Mouse (Mus musculus) cerebellum, postnatal 4 days (tissue): ENCODE measurements around the gene Slc10a7.
"Not testable (repeated sequence)": the region's sequence is repeated elsewhere in the genome, so short reads cannot be mapped to it uniquely, and the experiment has no call there.

ENCODE experiments used
- DNase-seq, 2 experiments: peaks; one replicate each; pipeline ENCODE4 v3.0.0; 2022; ENCODE audit warnings: low spot score in 2 of 2, mixed read lengths in 1 of 2

Gene Slc10a7

DNA sequence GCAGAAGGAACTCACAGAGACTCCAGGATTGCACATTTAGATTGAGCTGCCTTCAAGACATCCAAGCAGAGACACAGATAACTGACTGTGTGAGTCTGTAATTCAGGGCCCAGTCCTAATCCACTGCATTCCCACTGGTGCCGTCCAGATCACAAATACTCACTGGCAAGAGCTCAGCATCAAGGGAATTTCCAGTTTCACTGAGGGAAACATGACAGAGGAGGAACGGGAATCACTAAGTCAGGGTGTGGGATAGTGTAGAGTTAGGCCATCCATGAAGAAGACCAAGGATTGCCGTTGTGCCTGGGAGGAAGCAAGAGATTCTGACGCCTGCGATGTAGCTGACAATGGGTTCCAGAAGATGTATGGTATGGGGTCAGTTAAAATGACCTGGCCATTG, 159.1 kb downstream of the Slc10a7 start:
- DNase-seq = no peak

DNA sequence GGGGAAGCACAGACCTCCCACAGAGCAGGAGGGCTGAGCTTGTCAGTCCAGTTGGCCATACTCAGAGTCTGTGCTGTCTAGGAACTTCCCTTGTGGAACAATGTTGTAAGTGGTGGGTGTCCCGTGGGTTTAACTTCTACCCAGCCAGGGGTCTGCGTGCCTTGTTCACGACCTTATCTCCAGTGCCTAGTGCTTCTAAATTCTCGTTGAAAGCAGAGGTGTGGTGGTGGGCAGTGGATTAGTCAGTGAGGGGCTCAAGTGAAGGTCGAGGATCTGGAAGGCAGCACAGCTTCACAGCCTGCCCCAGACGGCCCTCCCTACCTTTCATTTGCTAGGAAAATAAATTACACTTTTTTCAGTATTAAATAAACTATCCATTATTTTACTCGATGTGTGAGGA, 161.1 kb downstream of the Slc10a7 start:
- DNase-seq = no peak

DNA sequence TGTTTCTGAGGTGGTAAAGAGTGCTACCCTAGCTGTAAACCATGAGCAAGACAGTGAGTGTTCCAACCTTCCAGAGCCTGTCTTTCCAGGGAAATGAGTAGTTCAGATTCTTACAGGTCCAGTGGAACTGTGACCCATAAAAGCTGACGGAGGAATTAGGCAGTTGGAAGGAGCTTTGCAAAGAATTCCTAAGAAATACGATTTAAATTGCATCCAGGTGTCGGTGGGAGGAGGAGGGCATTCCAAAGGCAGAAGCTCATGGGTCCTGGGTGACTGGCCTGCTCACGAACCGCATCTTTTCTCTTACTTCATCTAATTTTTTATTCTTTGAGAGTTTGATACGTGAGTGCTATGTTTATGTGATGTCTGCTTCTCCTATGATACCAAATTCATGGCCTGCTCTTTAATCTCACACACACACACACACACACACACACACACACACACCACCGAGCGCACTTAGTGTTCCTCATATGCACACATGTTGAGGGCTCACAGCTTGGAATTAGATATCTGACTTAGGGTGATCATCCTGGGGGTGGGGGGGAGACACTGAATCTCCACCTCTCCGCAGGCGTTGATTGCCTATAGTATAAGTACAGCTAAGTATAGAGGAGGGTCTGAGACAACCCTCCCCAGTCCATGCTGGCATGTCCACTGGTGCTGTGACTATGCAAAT, 169.5 kb downstream of the Slc10a7 start:
- no peak for DNase-seq

DNA sequence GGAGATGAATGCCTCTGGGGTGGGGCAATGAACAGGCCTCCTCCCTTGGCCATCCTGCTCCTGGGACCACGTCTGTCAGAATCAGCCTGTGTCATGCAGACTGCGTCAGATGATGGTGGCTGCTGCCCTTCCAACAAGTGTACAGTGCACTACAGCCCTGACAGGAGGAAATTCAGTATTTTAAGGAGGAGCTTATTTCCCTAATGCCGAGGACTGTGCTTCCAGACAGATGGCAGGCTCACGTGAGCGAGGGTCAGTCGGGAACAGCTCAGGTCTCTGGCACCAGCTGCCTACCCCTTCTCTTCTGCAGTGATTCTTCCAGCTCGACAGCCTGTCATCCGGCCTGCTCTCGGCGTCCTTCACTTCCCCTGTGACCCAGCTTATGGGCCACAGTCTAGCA, 181.6 kb downstream of the Slc10a7 start:
- DNase-seq = peak in 1 of 2 experiments; percentile 31

DNA sequence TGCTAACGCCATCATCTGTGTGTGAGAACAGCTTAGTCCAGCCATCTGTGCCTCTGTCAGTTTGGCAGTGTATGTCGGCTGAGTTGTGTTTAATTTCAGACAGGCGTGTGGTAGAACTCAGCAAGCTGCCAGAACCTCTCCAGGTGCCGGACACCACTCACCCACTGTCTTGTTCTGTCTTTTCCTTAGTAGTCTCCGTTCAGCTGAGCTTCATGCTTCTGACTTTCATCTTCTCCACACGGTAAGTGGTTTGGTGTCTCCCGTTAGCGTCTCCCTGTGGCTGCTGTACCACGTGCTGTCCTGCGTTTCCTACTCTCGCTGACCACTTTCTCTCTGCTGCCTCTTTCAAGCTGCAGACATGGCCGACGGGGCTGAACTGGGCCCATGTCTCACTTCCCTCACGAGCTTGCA, 189.2 kb downstream of the Slc10a7 start:
- DNase-seq = no peak

DNA sequence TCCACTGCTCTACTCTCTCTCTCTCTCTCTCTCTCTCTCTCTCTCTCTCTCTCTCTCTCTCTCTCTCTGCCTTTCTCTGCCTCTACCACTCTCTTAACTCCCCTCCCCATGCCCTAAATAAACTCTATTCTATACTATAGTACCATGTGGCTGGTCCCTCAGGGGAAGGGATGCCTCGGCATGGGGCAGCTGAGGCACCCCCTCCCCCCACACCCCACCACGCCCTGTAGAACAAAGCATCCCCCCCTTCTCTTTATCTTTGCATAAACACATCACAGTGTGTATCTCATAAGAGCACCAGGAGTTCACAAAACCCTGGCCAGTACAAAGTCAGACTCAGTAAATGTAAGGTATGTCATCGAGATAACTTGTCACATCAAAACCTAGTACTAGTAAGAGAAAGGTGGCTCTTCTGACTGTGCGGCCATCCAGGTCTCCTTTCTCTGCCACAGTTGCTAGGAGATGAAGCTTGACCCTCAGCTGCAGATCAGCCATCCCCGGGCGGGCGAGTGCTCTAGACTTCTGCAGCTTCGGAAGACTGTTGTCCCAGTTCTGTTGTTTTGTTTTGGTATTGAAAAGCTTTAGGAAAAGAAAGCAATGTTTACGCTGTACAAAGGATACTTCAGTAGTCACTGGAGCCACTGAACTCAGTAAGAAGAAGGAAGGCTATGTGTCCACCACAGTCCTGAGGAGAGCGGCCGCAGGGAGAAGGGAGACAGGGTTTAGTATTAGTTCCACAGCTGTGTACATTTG, 194.1 kb downstream of the Slc10a7 start:
- no peak for DNase-seq

DNA sequence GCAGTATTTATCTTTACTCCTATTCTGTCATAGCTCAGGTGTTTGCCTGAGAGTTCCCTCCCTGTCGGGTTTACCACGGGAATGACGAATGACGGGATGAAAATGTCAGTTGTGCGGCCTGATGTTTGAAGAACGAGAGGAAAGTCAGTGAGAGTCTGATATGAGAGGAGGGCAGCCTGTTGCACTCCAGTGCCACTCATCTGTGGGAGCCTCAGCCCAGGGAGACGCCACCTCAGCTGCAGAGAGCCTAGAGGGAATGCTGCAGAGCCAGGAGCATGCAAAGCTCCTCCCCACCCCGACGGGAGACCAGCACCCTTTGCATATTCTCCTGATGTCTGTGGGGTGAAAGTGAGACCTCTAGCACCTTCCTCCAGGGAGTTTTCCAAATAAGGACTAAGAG, 196.8 kb downstream of the Slc10a7 start:
- no peak for DNase-seq

DNA sequence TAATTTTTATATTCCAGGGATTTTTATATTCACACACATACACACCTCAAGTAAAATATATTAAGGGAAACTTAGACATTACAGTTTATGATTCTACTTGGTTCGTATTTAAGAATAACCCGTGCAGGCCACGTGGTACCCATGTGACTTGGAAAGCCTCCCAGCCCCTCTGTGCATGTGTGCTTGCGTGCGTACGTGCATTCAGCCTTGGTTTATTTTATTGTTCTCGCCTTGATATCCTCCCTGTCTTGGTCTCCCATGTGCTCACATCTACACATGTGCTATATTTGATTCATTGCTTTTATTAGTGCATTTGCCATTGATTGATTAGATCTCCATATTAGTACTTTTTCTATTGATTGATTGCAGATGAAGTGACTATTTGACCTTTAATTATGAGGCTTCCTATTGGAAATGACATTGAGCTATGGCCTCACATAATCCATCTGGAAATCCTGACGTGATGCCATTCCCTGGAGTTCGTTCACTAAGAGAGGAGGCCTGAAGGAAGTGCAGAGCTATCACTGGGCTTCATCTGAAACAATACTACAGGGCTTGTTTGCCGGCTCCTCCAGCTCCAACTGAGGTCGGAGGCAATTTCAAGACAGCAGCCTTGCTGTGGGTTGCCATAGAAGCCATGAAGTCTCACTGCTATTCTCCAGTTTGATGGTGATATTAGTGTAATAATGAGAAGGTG, 200.9 kb downstream of the Slc10a7 start:
- no peak for DNase-seq

DNA sequence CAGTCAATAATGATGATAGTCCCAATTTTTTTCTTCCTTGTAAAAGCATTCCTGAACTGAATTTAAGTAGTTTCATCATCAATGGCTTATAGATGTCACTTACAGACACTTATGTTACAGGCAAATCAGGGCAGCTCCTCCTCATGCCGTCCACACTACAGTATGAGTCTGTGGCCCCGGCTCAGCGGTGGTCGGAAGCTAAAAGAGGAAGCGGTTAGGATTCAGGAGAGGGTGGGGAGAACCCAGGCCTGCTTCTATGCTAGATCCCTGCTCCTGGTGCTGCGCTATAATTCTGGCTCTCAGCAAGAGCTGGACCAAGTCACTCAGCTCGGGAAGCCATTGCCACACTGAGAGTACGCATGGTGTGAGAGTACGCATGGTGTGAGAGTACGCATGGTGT, 201.8 kb downstream of the Slc10a7 start:
- DNase-seq = no peak

DNA sequence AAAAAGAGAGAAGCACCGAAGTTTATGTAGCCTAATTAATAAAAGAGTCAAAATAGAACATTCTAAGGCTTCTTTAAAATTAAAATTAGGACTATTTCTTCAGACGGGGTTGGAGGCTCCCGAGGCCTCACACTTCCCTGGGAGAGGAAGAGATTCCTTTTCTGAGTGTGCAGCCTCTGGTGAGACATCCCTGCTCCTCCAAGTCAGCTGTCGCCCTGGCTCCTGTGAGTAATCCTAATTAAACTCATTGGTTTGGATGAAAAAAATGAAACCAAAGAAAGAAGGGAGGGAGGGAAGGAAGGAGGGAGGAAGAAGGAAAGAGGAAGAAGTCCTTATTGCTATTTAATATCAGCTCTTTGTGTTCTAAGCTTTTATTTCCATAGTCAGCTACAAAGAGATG, 205.7 kb downstream of the Slc10a7 start:
- DNase-seq = no peak

DNA sequence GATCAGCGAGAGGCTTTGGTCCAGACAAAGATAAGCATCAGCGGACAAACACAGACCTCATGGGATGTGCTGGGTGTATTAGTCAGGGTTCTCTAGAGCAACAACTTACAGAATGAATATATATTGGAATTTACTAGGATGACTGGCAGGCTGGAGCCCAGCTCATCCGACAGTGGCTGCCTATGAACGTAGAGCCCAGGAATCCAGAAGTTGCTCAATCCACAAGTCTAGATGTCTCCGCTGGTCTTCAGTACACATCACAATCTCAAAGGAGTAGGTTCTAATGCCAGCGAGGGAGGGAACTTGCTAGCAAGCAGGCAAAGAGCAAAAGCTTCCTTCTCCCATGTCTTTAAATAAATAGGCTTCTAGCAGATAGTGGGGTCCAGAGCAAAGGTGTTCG, 207.4 kb downstream of the Slc10a7 start:
- no peak for DNase-seq

DNA sequence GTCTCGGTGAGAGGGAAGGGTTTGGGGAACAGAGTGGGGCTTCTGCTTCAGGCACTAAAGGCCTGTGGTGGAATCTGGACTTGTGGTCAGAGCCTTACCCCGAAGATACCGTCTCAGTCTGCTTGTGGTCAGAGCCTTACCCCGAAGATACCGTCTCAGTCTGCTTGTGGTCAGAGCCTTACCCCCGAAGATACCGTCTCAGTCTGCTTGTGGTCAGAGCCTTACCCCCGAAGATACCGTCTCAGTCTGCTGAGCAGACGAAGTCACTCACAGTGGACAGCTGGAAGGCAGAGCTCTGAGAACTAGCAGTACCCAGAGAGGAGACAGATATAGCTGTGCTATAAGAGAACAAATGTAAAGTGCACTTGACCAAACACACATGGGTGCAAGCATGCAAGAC, 208.0 kb downstream of the Slc10a7 start:
- DNase-seq = not testable (repeated sequence)

DNA sequence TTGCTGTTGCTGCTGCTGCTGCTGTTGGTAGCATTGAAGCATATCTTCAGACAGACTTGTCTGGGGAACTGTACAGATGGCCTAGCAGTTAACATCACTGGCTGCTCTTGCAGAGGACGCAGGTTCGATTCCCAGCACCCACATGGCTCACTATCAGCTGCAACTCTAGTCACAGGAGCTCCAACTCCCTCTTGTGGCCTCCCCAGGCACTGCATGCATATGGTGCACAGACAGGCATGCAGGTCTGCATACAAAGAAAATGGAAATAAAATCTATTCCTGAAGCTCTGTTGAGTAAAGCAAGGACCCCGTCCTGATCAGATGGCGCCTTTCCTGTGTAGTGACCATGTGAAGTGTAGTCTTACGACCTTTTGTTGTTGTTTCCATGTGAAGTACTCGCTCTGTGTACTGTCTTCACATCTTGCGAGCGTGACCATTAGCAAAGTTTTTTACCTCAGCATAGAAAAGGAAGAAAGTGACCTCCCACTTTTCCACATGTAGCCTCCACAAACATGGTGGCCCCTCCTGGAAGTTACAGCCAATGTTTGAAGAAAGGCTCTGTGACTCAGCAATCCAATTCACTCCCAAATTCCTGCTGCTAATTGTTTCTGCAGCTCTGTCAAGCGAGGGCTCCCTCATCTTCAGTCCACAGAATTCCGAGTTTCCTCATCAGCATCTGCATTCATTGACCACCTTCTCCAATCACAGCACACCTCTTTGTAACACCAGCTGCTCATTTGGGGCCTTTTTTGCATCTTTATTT, 210.3 kb downstream of the Slc10a7 start:
- DNase-seq = no peak

DNA sequence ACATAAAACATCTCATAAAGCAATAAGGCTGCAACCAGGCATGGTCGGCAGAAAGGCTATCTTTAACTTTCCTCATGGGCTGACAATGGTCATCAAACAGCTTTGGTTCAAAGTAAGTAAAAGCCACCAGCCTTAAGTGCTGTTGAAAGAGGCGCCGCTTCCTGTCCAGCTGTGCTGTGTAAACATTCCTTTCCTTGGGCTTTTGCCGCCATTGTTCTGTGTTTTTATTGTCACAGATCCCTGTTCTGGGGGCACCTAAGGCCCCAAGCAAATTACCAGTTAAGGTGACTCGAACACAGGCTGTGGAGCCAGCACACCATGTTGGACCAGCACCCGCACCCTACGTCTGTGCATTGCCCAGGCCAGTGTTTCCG, 210.9 kb downstream of the Slc10a7 start:
- DNase-seq = no peak

DNA sequence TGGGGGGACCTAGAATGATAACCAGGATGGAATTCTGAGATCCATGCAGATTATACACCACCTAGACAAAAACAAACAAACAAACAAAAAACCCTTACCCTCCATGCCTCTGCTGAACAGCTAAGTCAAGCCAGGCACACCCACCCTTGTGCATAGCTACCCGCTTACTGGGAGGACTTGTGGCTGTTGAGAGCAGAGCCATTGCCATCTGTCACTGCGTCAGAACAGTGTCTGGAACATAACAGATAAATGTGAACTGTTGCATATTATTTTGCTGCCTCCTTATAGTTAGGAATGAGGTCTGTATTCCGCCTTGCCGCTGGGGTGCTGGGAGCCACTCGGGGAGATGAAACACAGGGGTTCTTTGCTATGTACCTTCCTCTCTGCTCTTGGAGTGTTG, 212.4 kb downstream of the Slc10a7 start:
- DNase-seq = no peak

DNA sequence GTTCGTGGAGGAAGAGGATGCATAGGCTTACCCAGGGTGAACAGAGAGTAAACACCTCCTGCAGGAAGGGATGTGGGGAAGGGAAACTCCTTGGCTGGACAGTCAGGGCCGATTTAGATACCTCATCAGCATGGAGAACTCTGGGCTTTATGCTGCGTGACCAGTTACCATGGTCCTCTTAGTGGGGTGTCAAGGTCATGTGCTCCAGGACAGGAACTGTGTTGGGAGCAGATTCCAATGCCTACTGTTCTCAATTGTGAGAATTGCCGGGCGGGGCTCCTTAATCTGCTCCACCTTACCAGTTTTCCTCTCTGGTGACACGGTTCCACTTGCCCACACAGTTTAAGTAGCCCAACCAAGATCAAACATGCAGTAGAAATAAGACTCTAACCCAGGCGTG, 213.1 kb downstream of the Slc10a7 start:
- DNase-seq = no peak

DNA sequence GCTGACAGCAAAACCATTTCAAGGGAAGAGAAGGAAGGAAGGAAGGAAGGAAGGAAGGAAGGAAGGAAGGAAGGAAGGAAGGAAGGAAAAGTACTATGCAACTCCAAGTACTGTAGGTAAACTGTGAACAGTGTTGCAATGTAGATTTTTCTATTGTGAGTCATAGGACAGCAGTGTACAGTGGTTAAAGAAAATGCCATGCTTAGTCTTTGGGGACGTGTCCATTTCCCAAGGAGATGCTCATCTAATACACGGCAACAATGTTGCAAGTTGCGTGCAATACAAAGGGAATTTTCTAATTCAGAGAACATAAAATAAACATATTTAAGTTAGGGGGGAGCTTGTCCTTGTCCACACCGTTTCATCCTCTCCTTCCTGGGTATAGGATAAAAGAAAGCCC, 215.7 kb downstream of the Slc10a7 start:
- DNase-seq = no peak

DNA sequence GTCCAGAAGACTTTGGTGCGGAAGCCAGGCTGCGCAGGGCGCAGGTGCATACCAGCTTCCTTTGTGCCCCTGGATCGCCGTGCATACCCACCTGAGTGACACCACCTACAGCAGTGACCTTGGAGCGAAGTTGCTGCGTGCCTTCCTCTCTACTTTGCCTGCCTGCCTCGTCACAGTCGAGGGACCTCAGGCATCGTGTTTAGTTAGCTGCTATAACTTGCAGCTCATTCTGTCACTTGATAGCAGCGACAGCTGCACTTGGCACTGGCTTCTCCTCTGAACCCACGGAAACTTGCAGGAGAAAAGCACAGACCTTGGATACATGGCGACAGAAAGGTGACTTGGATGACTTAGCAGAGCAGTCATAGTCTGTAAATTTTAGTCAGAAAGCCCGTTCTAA, 219.1 kb downstream of the Slc10a7 start:
- no peak for DNase-seq

DNA sequence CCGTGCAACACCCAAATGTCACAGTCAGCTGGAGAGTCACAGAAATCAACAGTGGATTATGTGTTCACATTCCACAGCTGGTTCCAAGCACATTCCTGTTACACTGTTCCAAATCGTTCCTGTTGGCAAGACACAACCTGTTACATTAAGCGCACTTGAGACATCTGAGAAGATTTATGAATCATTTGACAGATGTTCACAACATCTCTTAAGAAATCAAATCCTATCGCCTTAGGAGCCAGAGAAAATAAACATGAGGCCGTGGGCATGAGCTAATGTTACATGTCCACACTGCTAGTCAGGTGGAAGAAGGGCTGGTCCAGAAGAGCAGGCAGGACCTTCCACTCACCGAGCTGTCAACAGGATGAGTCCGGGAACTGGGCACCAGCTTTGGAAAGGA, 223.3 kb downstream of the Slc10a7 start:
- no peak for DNase-seq

DNA sequence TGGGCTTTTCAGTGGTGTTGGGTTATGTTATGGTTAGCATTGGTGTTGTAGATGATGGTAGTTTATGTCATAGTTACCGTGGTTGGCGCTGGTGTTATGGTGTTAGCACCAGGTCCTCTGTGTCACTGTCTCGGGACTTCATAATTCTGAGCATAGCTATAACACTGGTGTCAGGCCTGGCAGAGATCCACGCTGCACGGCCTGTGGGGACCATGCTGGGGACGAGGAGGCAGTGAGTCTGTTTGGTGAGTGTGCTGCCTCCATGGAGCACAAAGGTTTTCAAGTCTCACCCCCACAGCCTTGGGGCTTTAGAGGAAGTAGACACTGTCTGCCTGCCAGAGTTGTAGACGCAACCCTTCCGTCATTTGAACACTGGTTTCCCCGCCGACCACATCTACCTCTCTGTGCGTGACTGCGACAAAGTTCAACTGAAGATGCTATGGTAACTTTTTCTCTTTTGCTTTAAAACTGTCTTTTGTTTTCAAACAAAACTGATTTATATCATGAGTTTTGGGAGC, 223.9 kb downstream of the Slc10a7 start:
- no peak for DNase-seq

DNA sequence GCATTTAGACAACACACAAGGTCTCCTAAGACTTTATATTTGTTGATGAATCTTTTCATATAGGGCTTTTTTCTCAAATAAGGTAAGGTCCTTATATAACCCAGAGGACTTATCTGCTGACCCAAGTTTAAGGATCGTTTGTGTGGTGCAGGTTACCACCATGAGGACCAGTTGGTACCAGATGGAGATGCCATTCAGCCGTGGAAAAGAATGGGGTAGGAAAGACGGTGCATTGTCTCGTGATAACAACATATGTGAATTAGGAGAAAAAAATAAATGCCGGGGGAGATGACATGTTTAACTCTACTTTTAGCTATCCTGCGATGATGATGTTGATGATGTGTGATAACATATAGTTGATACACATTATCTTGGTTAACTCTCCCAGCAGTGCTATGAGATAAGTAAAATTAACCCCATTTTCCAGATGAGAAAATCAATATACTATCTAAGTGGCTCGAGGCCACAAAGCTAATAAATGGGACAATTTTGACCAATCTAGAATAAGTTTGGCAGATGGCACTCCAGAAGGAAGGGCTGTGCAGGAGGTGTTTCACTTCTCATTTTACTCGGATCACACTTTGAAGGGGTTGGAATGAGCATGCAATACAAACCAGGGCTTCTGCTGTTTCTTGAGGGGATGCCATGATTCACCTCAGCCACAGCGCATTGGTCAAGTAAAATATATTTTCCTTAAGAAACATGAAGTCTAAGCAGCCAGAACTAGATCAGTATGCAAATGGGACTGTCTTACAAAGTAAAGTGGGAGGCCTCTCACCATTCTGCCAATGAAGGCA, 225.8 kb downstream of the Slc10a7 start:
- DNase-seq = no peak
